Mouse (Mus musculus) hindbrain, embryonic 14.5 days (tissue): ENCODE results near the gene Paf1. TPM values are rescaled to one million over a fixed set of nuclear protein-coding genes. Genes with fewer than 3 reads are reported as not detected.
A peak's percentile ranks its signal among the peaks of the same experiment; 100 is the strongest.

Source experiments
- ATAC-seq: fragments of 200-750 bp; cut with Nextera tagmentation; 2 replicates; pipeline ENCODE4 v1.8.0; 2017; ENCODE audit warnings: moderate number of reproducible peaks, mild to moderate bottlenecking, moderate TSS enrichment, moderate library complexity; ENCODE audit not compliant: low FRiP score
- DNase-seq: peaks from one replicate; pipeline ENCODE4 v3.0.0-alpha.2; 2015; ENCODE audit warnings: low spot score
- H3K27ac ChIP-seq: fragments of 300-500 bp; sonication (generic); 2 replicates; pipeline ENCODE4 v1.5.1; 2014; ENCODE audit warnings: mild to moderate bottlenecking, moderate library complexity
- H3K27me3 ChIP-seq: fragments of 300-500 bp; sonication (generic); 2 replicates; pipeline ENCODE4 v1.6.1; 2014; ENCODE audit warnings: mild to moderate bottlenecking, low read length, mixed read lengths; ENCODE audit not compliant: control insufficient read depth, insufficient read depth
- H3K36me3 ChIP-seq: fragments of 300-500 bp; sonication (generic); replicated peaks from 2 replicates; pipeline ENCODE4 v1.6.1; 2014; ENCODE audit not compliant: control insufficient read depth, insufficient read depth
- H3K4me1 ChIP-seq: fragments of 300-500 bp; sonication (generic); replicated peaks from 2 replicates; pipeline ENCODE4 v1.6.1; 2014; ENCODE audit warnings: antibody characterized with exemption, low read length, mixed read lengths; ENCODE audit not compliant: control insufficient read depth, insufficient read depth
- H3K4me2 ChIP-seq: fragments of 300-500 bp; sonication (generic); replicated peaks from 2 replicates; pipeline ENCODE4 v1.6.1; 2014; ENCODE audit warnings: mild to moderate bottlenecking, moderate library complexity
- H3K4me3 ChIP-seq: fragments of 300-500 bp; sonication (generic); replicated peaks from 2 replicates; pipeline ENCODE4 v1.5.1; 2014; ENCODE audit warnings: mild to moderate bottlenecking, low read length
- H3K9ac ChIP-seq: fragments of 300-500 bp; sonication (generic); 2 replicates; pipeline ENCODE4 v1.6.1; 2014
- H3K9me3 ChIP-seq: fragments of 300-500 bp; sonication (generic); 2 replicates; pipeline ENCODE4 v1.6.1; 2016; ENCODE audit warnings: low read length; ENCODE audit not compliant: control insufficient read depth
- WGBS: fragments of 180-500 bp; shearing (Covaris S2); extraction: QIAGEN DNeasy Blood & Tissue Kit; methylation state at CpG from one replicate; pipeline ENCODE4 v1.1.7; 2014; 5-methylcytosine and 5-hydroxymethylcytosine counted together
- polyA plus RNA-seq: library from polyadenylated mRNA; unstranded; fragments of >200 nt; fragmentation: Nextera tagmentation; extraction: Ambion mirVana; gene quantifications from 2 replicates; pipeline ENCODE4 v1.2.1, GENCODE M21; 2014

The Paf1 gene
- polyA plus RNA-seq, 1 experiment from 2014 or later, result 73.9 TPM

- no peak overlapping the region for H3K27ac ChIP-seq
- no peaks in the 10 kb centered on the region for H3K27me3 ChIP-seq
- H3K4me3 ChIP-seq, result no peak overlapping the region
- WGBS, result 89% methylated on average over 16 of the region's 16 CpGs
- H3K9ac ChIP-seq, result 0 out of 2 replicates have a peak overlapping the region, but pooled peaks have one; percentile 4
- no peak overlapping the region for H3K4me2 ChIP-seq
- DNase-seq (no peak), ATAC-seq (no peak)
- H3K9me3 ChIP-seq, result no peaks in the 10 kb centered on the region
- H3K36me3 ChIP-seq, result peaks cover 46% of the 10 kb centered on the region
- H3K4me1 ChIP-seq, result peaks cover 15% of the 10 kb centered on the region
These were observed 24.4 kb upstream of the Paf1 start for GRCm38 (mm10) chr7:28368276-28368920.

GRCm38 (mm10) chr7:28370051-28370450, 22.7 kb upstream of the Paf1 start:
- ATAC-seq (no peak), DNase-seq (no peak)
- no peak overlapping the region for H3K27ac ChIP-seq
- peak overlapping the region; percentile 84; the same call in 1 of the 2 replicates for H3K9ac ChIP-seq
- H3K4me2 ChIP-seq, result peak overlapping the region; percentile 98
- no peaks in the 10 kb centered on the region for H3K27me3 ChIP-seq
- peaks cover 31% of the 10 kb centered on the region for H3K36me3 ChIP-seq
- peak overlapping the region; percentile 82 for H3K4me3 ChIP-seq
- H3K9me3 ChIP-seq, result no peaks in the 10 kb centered on the region
- WGBS, result 91% methylated on average over 14 of the region's 14 CpGs
- H3K4me1 ChIP-seq, result peaks cover 15% of the 10 kb centered on the region

GRCm38 (mm10) chr7:28370977-28371513, 21.7 kb upstream of the Paf1 start:
- Histone ChIP-seq H3K27ac (peak overlapping the region; percentile 80), H3K36me3 (peaks cover 21% of the 10 kb centered on the region), H3K9me3 (no peaks in the 10 kb centered on the region), H3K27me3 (no peaks in the 10 kb centered on the region), H3K4me1 (peaks cover 16% of the 10 kb centered on the region), H3K4me2 (peak overlapping the region; percentile 98), H3K9ac (peak overlapping the region; percentile 84), H3K4me3 (peak overlapping the region; percentile 82)
- DNase-seq (no peak), ATAC-seq (no peak)
- 8% methylated on average over 11 of the region's 11 CpGs for WGBS

- Histone ChIP-seq H3K4me3 (peak overlapping the region; percentile 82), H3K4me1 (peaks cover 21% of the 10 kb centered on the region), H3K27ac (peak overlapping the region; percentile 80), H3K9ac (peak overlapping the region; percentile 84), H3K9me3 (no peaks in the 10 kb centered on the region), H3K27me3 (no peaks in the 10 kb centered on the region), H3K36me3 (peaks cover 18% of the 10 kb centered on the region), H3K4me2 (peak overlapping the region; percentile 98)
- ATAC-seq (no peak), DNase-seq (no peak)
- under 1% methylated on average over 40 of the region's 43 CpGs for WGBS
These were observed 21.2 kb upstream of the Paf1 start for GRCm38 (mm10) chr7:28371514-28371989.

- Histone ChIP-seq H3K4me2 (peak within 1 kb of the TSS; percentile 98), H3K27me3 (no peaks in the 10 kb centered on the region), H3K9me3 (no peaks in the 10 kb centered on the region), H3K4me3 (peak within 1 kb of the TSS; percentile 82), H3K9ac (peak within 1 kb of the TSS; percentile 84), H3K36me3 (peaks cover 9% of the 10 kb centered on the region), H3K4me1 (peaks cover 22% of the 10 kb centered on the region), H3K27ac (peak within 1 kb of the TSS; percentile 80)
- peak; percentile 90 for ATAC-seq
- peak; percentile 99 for DNase-seq
- under 1% methylated on average over 59 of the region's 66 CpGs for WGBS
These were observed 20.3 kb upstream of the Paf1 start, which contains the start of gene Plekhg2 for GRCm38 (mm10) chr7:28372251-28373108. Gene Plekhg2, minus strand, starts transcription at chr7:28372599.

- Histone ChIP-seq H3K9ac (peak overlapping the region; percentile 16; the same call in 1 of the 2 replicates), H3K9me3 (no peaks in the 10 kb centered on the region), H3K27ac (peak overlapping the region; percentile 80), H3K4me1 (peaks cover 26% of the 10 kb centered on the region), H3K27me3 (no peaks in the 10 kb centered on the region), H3K4me2 (peak overlapping the region; percentile 98), H3K36me3 (peaks cover 2% of the 10 kb centered on the region; the same call in 1 of the 2 replicates), H3K4me3 (peak overlapping the region; percentile 82)
- ATAC-seq, result 0 out of 2 replicates have a peak, but pooled peaks have one; percentile 1
- peak; percentile 93 for DNase-seq
- WGBS, result 1% methylated on average over 9 of the region's 9 CpGs
These were observed 19.6 kb upstream of the Paf1 start for GRCm38 (mm10) chr7:28373131-28373581.

GRCm38 (mm10) chr7:28373891-28374495, 18.8 kb upstream of the Paf1 start:
- Histone ChIP-seq H3K9ac (no peak overlapping the region), H3K9me3 (no peaks in the 10 kb centered on the region), H3K27me3 (no peaks in the 10 kb centered on the region), H3K4me1 (peaks cover 34% of the 10 kb centered on the region), H3K4me3 (no peak overlapping the region), H3K4me2 (no peak overlapping the region), H3K27ac (no peak overlapping the region), H3K36me3 (no peaks in the 10 kb centered on the region)
- 87% methylated on average over 7 of the region's 7 CpGs for WGBS
- ATAC-seq (no peak), DNase-seq (no peak)

- Histone ChIP-seq H3K36me3 (no peaks in the 10 kb centered on the region), H3K4me3 (no peak overlapping the region), H3K27ac (peak overlapping the region; percentile 87; the same call in 1 of the 2 replicates), H3K4me1 (peaks cover 32% of the 10 kb centered on the region), H3K9ac (no peak overlapping the region), H3K27me3 (no peaks in the 10 kb centered on the region), H3K4me2 (peak overlapping the region; percentile 83), H3K9me3 (no peaks in the 10 kb centered on the region)
- DNase-seq, result no peak
- WGBS, result 79% methylated on average over 10 of the region's 10 CpGs
- ATAC-seq, result no peak
These were observed 18.1 kb upstream of the Paf1 start for GRCm38 (mm10) chr7:28374647-28375046.
